Mouse (Mus musculus): Measurements from ENCODE around the gene Magi1. TPM values are rescaled to one million over a fixed set of nuclear protein-coding genes. Genes with fewer than 3 reads are reported as not detected.
"Not testable (repeated sequence)": the region's sequence is repeated elsewhere in the genome, so short reads cannot be mapped to it uniquely, and the experiment has no call there.

Gene Magi1
- polyA plus RNA-seq, 1 experiment from 2014 or later, result 9.2 TPM

GRCm38 (mm10) chr6:93661139-93661538, 622.6 kb downstream of the Magi1 start:
- Histone ChIP-seq H3K9ac (ENCODE audit: low read depth, low read length) (no peak overlapping the region), H3K9me3 (replicated peaks; ENCODE audit: control insufficient read depth, low read length) (no peaks in the 10 kb centered on the region), H3K36me3 (ENCODE audit: control insufficient read depth, insufficient read depth, low read length) (no peaks in the 10 kb centered on the region), H3K27ac (ENCODE audit: low read depth, low read length) (no peak overlapping the region), H3K4me3 (ENCODE audit: low read depth, low read length) (no peak overlapping the region), H3K4me1 (ENCODE audit: control insufficient read depth, insufficient read depth, low read length) (no peaks in the 10 kb centered on the region), H3K27me3 (ENCODE audit: control insufficient read depth, insufficient read depth, low read length) (no peaks in the 10 kb centered on the region), H3K4me2 (no peak overlapping the region)
- no peak for ATAC-seq (replicated peaks; ENCODE audit: insufficient number of reproducible peaks, low FRiP score, low TSS enrichment)
- WGBS (ENCODE audit: insufficient replicate concordance), result 74% methylated on average over 1 of the region's 1 CpGs

DNA sequence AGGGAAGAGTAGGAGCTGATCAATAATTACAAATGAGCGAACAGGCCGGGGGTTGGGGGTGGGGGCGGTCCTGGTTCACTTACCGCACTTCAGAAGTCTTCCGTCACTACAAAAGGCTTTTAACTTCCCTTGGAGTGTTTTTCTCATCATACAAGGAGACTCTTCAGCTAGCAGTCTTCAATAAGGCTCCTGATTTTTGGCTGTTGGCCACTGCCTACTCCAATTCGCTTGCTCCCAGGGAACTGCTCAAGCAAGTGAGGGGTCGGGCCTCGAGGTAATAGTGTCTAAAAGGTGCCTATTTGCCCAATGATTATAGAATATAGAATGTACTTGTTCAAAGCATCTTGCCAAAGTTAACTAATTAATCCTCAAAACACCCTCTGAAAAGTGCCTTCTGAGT, 624.2 kb downstream of the Magi1 start:
- no peak for ATAC-seq (replicated peaks; ENCODE audit: insufficient number of reproducible peaks, low FRiP score, low TSS enrichment)
- Histone ChIP-seq H3K4me2 (no peak overlapping the region), H3K4me1 (ENCODE audit: control insufficient read depth, insufficient read depth, low read length) (no peaks in the 10 kb centered on the region), H3K4me3 (ENCODE audit: low read depth, low read length) (no peak overlapping the region), H3K27ac (ENCODE audit: low read depth, low read length) (no peak overlapping the region), H3K36me3 (ENCODE audit: control insufficient read depth, insufficient read depth, low read length) (no peaks in the 10 kb centered on the region), H3K9ac (ENCODE audit: low read depth, low read length) (no peak overlapping the region), H3K27me3 (ENCODE audit: control insufficient read depth, insufficient read depth, low read length) (no peaks in the 10 kb centered on the region), H3K9me3 (replicated peaks; ENCODE audit: control insufficient read depth, low read length) (no peaks in the 10 kb centered on the region)
- 85% methylated on average over 8 of the region's 8 CpGs for WGBS (ENCODE audit: insufficient replicate concordance)

DNA sequence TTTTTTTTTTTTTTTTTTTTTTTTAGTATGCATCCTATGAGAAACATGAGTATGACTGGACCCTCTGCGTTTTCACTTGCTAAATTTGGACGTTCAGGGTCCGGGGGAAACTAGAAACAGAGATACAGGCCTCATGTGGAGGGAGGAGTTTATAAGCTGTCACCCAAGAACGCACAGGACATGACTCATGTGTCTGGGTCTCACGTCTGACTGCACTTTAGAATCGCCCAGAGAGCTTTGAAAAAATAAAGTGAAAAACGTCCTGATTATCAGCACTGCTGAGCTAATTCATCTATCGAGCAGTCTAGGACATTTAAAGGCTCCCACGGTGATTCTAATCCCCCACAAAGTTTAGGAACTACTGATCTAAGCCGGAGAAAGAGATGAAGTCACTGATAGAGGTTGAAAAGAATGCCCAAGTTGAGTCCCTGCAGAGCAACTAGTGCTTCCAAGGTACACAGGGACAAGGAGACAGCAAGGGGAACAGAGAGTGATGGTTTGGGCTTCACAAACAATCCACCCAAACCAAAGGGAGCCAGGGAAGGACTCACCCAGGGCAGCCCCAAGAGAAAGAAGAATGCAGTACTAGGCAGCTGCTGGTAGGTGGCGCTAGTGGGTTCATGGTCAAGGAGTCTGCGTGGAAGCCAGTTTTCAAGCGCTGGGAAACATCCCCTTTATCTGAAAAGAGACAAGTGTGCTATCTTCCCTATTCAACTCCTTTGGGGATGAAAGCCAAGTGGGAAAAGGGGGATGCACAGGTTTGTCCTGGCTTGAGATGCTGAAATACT, 626.3 kb downstream of the Magi1 start:
- 18% methylated on average over 13 of the region's 13 CpGs for WGBS (ENCODE audit: insufficient replicate concordance)
- H3K4me1 ChIP-seq (ENCODE audit: control insufficient read depth, insufficient read depth, low read length), result no peaks in the 10 kb centered on the region
- ATAC-seq (replicated peaks; ENCODE audit: insufficient number of reproducible peaks, low FRiP score, low TSS enrichment), result no peak
- H3K36me3 ChIP-seq (ENCODE audit: control insufficient read depth, insufficient read depth, low read length), result no peaks in the 10 kb centered on the region
- H3K4me2 ChIP-seq, result 0 out of 2 replicates have a peak overlapping the region, but pooled peaks have one; percentile 14
- H3K4me3 ChIP-seq (ENCODE audit: low read depth, low read length), result no peak overlapping the region
- H3K27me3 ChIP-seq (ENCODE audit: control insufficient read depth, insufficient read depth, low read length), result no peaks in the 10 kb centered on the region
- H3K27ac ChIP-seq (ENCODE audit: low read depth, low read length), result peak overlapping the region; percentile 54
- no peaks in the 10 kb centered on the region for H3K9me3 ChIP-seq (replicated peaks; ENCODE audit: control insufficient read depth, low read length)
- H3K9ac ChIP-seq (ENCODE audit: low read depth, low read length), result no peak overlapping the region

GRCm38 (mm10) chr6:93648581-93649230, 635.0 kb downstream of the Magi1 start:
- ATAC-seq (replicated peaks; ENCODE audit: insufficient number of reproducible peaks, low FRiP score, low TSS enrichment), result no peak
- no peaks in the 10 kb centered on the region for H3K36me3 ChIP-seq (ENCODE audit: control insufficient read depth, insufficient read depth, low read length)
- no peak overlapping the region for H3K4me3 ChIP-seq (ENCODE audit: low read depth, low read length)
- 70% methylated on average over 8 of the region's 8 CpGs for WGBS (ENCODE audit: insufficient replicate concordance)
- no peak overlapping the region for H3K4me2 ChIP-seq
- H3K27me3 ChIP-seq (ENCODE audit: control insufficient read depth, insufficient read depth, low read length), result no peaks in the 10 kb centered on the region
- peaks cover 11% of the 10 kb centered on the region; the same call in 1 of the 2 replicates for H3K4me1 ChIP-seq (ENCODE audit: control insufficient read depth, insufficient read depth, low read length)
- H3K9ac ChIP-seq (ENCODE audit: low read depth, low read length), result no peak overlapping the region
- H3K27ac ChIP-seq (ENCODE audit: low read depth, low read length), result no peak overlapping the region
- H3K9me3 ChIP-seq (replicated peaks; ENCODE audit: control insufficient read depth, low read length), result no peaks in the 10 kb centered on the region

DNA sequence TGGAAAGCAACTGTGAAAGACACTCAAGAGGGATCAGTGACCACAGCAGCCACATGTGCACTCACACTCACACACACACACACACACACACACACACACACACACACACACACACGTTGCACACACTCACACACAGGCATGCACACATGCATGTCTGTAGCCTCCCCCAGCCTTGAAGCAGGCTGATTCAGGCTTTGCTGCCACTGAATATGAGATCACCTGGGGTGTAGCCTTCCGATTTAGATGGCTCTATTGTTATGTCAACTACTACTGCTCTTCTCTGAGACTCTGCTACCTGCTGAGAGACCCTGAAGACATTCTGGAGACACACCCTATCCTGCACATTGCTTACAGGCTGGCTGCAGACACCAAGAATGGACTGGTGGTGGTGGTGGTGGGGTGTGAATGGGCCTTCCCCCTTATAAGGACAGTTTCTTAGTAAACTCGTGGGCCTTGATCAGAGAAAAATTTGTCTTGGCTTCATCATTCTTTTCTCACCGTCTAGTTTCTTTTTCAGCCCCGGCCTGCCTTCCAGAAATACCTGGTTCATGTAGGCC, 653.9 kb downstream of the Magi1 start:
- H3K27me3 ChIP-seq (ENCODE audit: control insufficient read depth, insufficient read depth, low read length); H3K9me3 ChIP-seq (replicated peaks; ENCODE audit: control insufficient read depth, low read length); H3K4me1 ChIP-seq (ENCODE audit: control insufficient read depth, insufficient read depth, low read length); H3K27ac ChIP-seq (ENCODE audit: low read depth, low read length); H3K4me2 ChIP-seq; H3K9ac ChIP-seq (ENCODE audit: low read depth, low read length); ATAC-seq (replicated peaks; ENCODE audit: insufficient number of reproducible peaks, low FRiP score, low TSS enrichment); H3K36me3 ChIP-seq (ENCODE audit: control insufficient read depth, insufficient read depth, low read length); H3K4me3 ChIP-seq (ENCODE audit: low read depth, low read length): not testable (repeated sequence)
- WGBS (ENCODE audit: insufficient replicate concordance), result 71% methylated on average over 5 of the region's 5 CpGs

DNA sequence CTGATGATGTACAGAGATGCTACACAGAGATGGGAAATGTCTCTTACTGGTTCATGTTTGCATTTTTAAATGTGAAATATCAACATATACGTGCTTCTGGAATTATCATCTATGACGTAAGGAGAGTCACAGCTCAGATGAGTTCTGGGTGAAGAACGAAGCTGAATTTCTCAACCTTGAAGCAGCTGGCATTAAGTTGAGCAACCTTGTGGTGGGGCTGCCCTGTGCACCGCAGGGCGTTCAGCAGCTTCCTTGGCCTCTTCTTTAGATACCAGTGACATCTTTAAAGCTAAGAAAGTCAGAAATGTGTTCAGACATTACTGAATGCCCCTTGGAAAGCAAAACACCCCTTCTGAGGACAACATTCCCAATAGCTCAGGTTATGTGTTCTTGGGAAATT, 656.5 kb downstream of the Magi1 start:
- Histone ChIP-seq H3K9ac (ENCODE audit: low read depth, low read length) (no peak overlapping the region), H3K4me1 (ENCODE audit: control insufficient read depth, insufficient read depth, low read length) (no peaks in the 10 kb centered on the region), H3K9me3 (replicated peaks; ENCODE audit: control insufficient read depth, low read length) (no peaks in the 10 kb centered on the region), H3K36me3 (ENCODE audit: control insufficient read depth, insufficient read depth, low read length) (no peaks in the 10 kb centered on the region), H3K4me3 (ENCODE audit: low read depth, low read length) (no peak overlapping the region), H3K4me2 (no peak overlapping the region), H3K27ac (ENCODE audit: low read depth, low read length) (no peak overlapping the region), H3K27me3 (ENCODE audit: control insufficient read depth, insufficient read depth, low read length) (no peaks in the 10 kb centered on the region)
- ATAC-seq (replicated peaks; ENCODE audit: insufficient number of reproducible peaks, low FRiP score, low TSS enrichment), result no peak
- WGBS (ENCODE audit: insufficient replicate concordance), result 81% methylated on average over 5 of the region's 5 CpGs

Other genes starting within 250 kb of the Magi1 start
- 10.7 TPM in 2 replicates for gene Slc25a26, start 216.4 kb upstream of the Magi1 start, polyA plus RNA-seq (2014; fragmentation: Nextera tagmentation; extraction: Ambion mirVana)